Mouse (Mus musculus) liver, adult 2 months (tissue): ENCODE data around the gene Abhd5. TPM values are rescaled to one million over a fixed set of nuclear protein-coding genes. Genes with fewer than 3 reads are reported as not detected.

ENCODE experiments used
- DNase-seq: peaks from one replicate; pipeline ENCODE4 v3.0.0-alpha.2; 2011; ENCODE audit warnings: low read depth, low spot score; ENCODE audit errors: extremely low read depth
- H3K27ac ChIP-seq: fragments of 200-500 bp; replicated peaks from 2 replicates; pipeline ENCODE4 v1.5.1; 2012; ENCODE audit warnings: low read depth, mild to moderate bottlenecking, control low read depth, inconsistent platforms, low read length; ENCODE audit not compliant: insufficient read depth
- H3K27me3 ChIP-seq: fragments of 200-500 bp; 2 replicates; pipeline ENCODE4 v1.6.1; 2012; ENCODE audit warnings: mild to moderate bottlenecking, moderate library complexity, low read length, inconsistent platforms; ENCODE audit not compliant: control insufficient read depth, insufficient read depth
- H3K36me3 ChIP-seq: fragments of 200-500 bp; 2 replicates; pipeline ENCODE4 v1.6.1; 2012; ENCODE audit warnings: low read length, inconsistent platforms; ENCODE audit not compliant: control insufficient read depth, insufficient read depth
- H3K4me1 ChIP-seq: fragments of 200-500 bp; 2 replicates; pipeline ENCODE4 v1.6.1; 2011; ENCODE audit warnings: low read length; ENCODE audit not compliant: control insufficient read depth, insufficient read depth
- H3K4me3 ChIP-seq: fragments of 200-500 bp; 2 replicates; pipeline ENCODE4 v1.5.1; 2011; ENCODE audit warnings: low read depth, mild to moderate bottlenecking, control low read depth, low read length, moderate library complexity; ENCODE audit not compliant: insufficient read depth
- H3K79me2 ChIP-seq: fragments of 200-500 bp; 2 replicates; pipeline ENCODE4 v1.6.1; 2012; ENCODE audit warnings: inconsistent platforms, mild to moderate bottlenecking, low read length, moderate library complexity; ENCODE audit not compliant: control insufficient read depth, insufficient read depth
- H3K9ac ChIP-seq: fragments of 200-500 bp; 2 replicates; pipeline ENCODE4 v1.6.1; 2012; ENCODE audit warnings: low read depth, mild to moderate bottlenecking, control low read depth, inconsistent platforms, low read length
- CTCF ChIP-seq: fragments of 200-500 bp; IDR thresholded peaks from 2 replicates; pipeline ENCODE4 v1.5.1; 2011; ENCODE audit warnings: low read depth, low read length, control low read depth
- POLR2A ChIP-seq: fragments of 200-500 bp; IDR thresholded peaks from 2 replicates; pipeline ENCODE4 v1.6.1; 2011; ENCODE audit warnings: low read length, control low read depth; ENCODE audit not compliant: insufficient read depth; ENCODE audit errors: extremely low read depth
- WGBS: fragments of 180-500 bp; shearing (Covaris S2); methylation state at CpG from one replicate; pipeline ENCODE4 v1.1.7; 2018; 5-methylcytosine and 5-hydroxymethylcytosine counted together
- polyA plus RNA-seq: library from polyadenylated mRNA; depleted of rRNA; stranded (reverse); fragments of >200 nt; gene quantifications from 2 replicates; pipeline ENCODE4 v1.2.3, GENCODE M21; 2012
- total RNA-seq: library from RNA; depleted of rRNA; stranded (reverse); fragments of >200 nt; gene quantifications from 2 replicates; pipeline ENCODE4 v1.2.3, GENCODE M21; 2014

The Abhd5 gene
- total and polyA plus RNA-seq, 2 experiments: 15.9 to 19.5 TPM

- Histone ChIP-seq H3K36me3 (no peaks in the 10 kb centered on the region), H3K27me3 (no peaks in the 10 kb centered on the region), H3K9ac (no peak overlapping the region), H3K79me2 (no peaks in the 10 kb centered on the region), H3K4me1 (peaks cover 4% of the 10 kb centered on the region; the same call in 1 of the 2 replicates), H3K27ac (no peak overlapping the region), H3K4me3 (no peak overlapping the region)
- TF ChIP-seq CTCF: peak; percentile 14; the same call in 1 of the 2 replicates
- no peak for TF ChIP-seq POLR2A
- WGBS: 58% methylated on average over 4 of the region's 4 CpGs
- peak; percentile 77 for DNase-seq
Measured at GRCm38 (mm10) chr9:122320626-122321025, 30.8 kb upstream of the Abhd5 start.

GRCm38 (mm10) chr9:122322356-122322755 lies 29.1 kb upstream of the Abhd5 start:
- DNase-seq: no peak
- H3K79me2 ChIP-seq: no peaks in the 10 kb centered on the region
- 0 out of 2 replicates have a peak, but pooled peaks cover 2% of the 10 kb centered on the region for H3K4me1 ChIP-seq
- H3K27me3 ChIP-seq: no peaks in the 10 kb centered on the region
- no peak overlapping the region for H3K4me3 ChIP-seq
- WGBS: 85% methylated on average over 3 of the region's 3 CpGs
- H3K36me3 ChIP-seq: no peaks in the 10 kb centered on the region
- TF ChIP-seq CTCF (no peak), POLR2A (no peak)
- no peak overlapping the region for H3K27ac ChIP-seq
- H3K9ac ChIP-seq: no peak overlapping the region

- no peaks in the 10 kb centered on the region for H3K4me1 ChIP-seq
- TF ChIP-seq POLR2A: no peak
- TF ChIP-seq CTCF: no peak
- H3K36me3 ChIP-seq: no peaks in the 10 kb centered on the region
- WGBS: 100% methylated on average over 1 of the region's 1 CpGs
- H3K27ac ChIP-seq: no peak overlapping the region
- no peak overlapping the region for H3K4me3 ChIP-seq
- H3K9ac ChIP-seq: no peak overlapping the region
- no peaks in the 10 kb centered on the region for H3K79me2 ChIP-seq
- H3K27me3 ChIP-seq: no peaks in the 10 kb centered on the region
- DNase-seq: no peak
Measured at GRCm38 (mm10) chr9:122325996-122326395, 25.4 kb upstream of the Abhd5 start.

GRCm38 (mm10) chr9:122328199-122328598 lies 23.2 kb upstream of the Abhd5 start:
- TF ChIP-seq CTCF (no peak), POLR2A (no peak)
- H3K4me3 ChIP-seq: no peak overlapping the region
- no peaks in the 10 kb centered on the region for H3K27me3 ChIP-seq
- H3K79me2 ChIP-seq: no peaks in the 10 kb centered on the region
- WGBS: 69% methylated on average over 3 of the region's 3 CpGs
- H3K4me1 ChIP-seq: no peaks in the 10 kb centered on the region
- no peaks in the 10 kb centered on the region for H3K36me3 ChIP-seq
- DNase-seq: no peak
- H3K9ac ChIP-seq: no peak overlapping the region
- H3K27ac ChIP-seq: no peak overlapping the region

GRCm38 (mm10) chr9:122336677-122337076 lies 14.7 kb upstream of the Abhd5 start:
- Histone ChIP-seq H3K9ac (no peak overlapping the region), H3K4me3 (no peak overlapping the region), H3K79me2 (no peaks in the 10 kb centered on the region), H3K27me3 (no peaks in the 10 kb centered on the region), H3K36me3 (no peaks in the 10 kb centered on the region), H3K27ac (no peak overlapping the region), H3K4me1 (peaks cover 4% of the 10 kb centered on the region; the same call in 1 of the 2 replicates)
- peak; percentile 56 for DNase-seq
- WGBS: 38% methylated on average over 2 of the region's 2 CpGs
- TF ChIP-seq POLR2A (no peak), CTCF (no peak)

GRCm38 (mm10) chr9:122337510-122337931 lies 13.9 kb upstream of the Abhd5 start:
- 20% methylated on average over 8 of the region's 8 CpGs for WGBS
- Histone ChIP-seq H3K27ac (no peak overlapping the region), H3K4me3 (no peak overlapping the region), H3K4me1 (peaks cover 4% of the 10 kb centered on the region; the same call in 1 of the 2 replicates), H3K9ac (no peak overlapping the region), H3K27me3 (no peaks in the 10 kb centered on the region), H3K79me2 (no peaks in the 10 kb centered on the region), H3K36me3 (no peaks in the 10 kb centered on the region)
- TF ChIP-seq CTCF (no peak), POLR2A (no peak)
- peak; percentile 83 for DNase-seq
